Mouse (Mus musculus) megakaryocyte, adult 5-6 weeks (primary cell): ENCODE data around the gene Srxn1. TPM values are rescaled to one million over a fixed set of nuclear protein-coding genes. Genes with fewer than 3 reads are reported as not detected.
A peak's percentile ranks its signal among the peaks of the same experiment; 100 is the strongest.
"Not testable (repeated sequence)": the region's sequence is repeated elsewhere in the genome, so short reads cannot be mapped to it uniquely, and the experiment has no call there.

Source experiments
- ATAC-seq: 2 replicates; pipeline ENCODE4 v1.8.0; 2016; ENCODE audit warnings: mild to moderate bottlenecking, inconsistent platforms; ENCODE audit not compliant: poor library complexity, severe bottlenecking
- total RNA-seq, 2 experiments: library from RNA; stranded (forward) in 1 of 2; stranded (reverse) in 1 of 2; fragments of 153-499, 151-499 nt in 1 of 2; fragments of 221-1000, 200-1000 nt in 1 of 2; gene quantifications; 2 replicates each; pipeline versions ENCODE4 v1.2.3 to v1.2.4; 2015 to 2017

The Srxn1 gene
- total RNA-seq (2015) (0.96 and 1.9 TPM in 2 replicates), total RNA-seq (2017) (2.0 and 2.5 TPM in 2 replicates)

DNA sequence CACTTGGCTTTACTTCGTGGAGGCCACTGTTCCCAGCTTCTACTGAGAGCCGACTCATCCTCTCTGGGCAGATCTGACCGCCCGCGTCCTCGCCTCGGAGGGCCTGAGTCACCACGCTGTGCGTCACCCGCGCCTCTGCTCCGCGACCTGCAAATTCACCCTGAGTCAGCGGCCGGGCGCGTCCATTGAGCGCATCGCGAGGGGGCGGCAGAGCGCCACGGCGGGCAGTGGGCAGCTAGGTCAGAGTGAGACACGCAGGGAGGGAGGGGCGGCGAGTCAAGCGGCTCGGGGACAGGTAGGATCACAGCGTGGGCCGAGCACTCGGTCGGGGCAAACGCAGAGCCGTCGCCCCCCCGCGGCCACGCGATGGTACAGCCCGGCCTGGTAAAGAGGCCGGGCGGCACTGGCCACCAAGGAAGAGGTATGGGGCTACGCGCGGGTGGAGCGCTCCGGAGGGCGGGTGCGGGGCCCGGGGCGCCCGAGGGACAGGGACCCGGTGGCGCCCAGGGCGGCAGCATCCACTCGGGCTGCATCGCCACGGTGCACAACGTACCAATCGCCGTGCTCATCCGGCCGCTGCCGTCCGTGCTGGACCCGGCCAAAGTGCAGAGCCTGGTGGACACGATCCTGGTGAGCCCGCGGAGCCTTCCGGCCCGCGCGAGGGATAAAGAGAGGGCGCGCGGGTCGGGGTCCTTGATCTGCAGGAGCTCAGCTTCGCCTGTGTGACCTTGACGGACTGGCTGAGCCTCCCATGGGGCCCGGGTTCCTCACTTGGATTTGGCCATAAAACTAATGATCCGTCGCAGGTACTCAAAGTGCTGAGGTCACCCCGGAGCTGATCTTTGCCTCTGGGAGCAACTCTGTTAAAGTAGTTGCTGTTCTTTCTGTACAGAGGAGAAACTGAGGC, at the start of gene Srxn1:
TSS of gene Srxn1 (plus strand) at position 199 of the 907 bp plus-strand sequence.
- ATAC-seq: peak; percentile 94

DNA sequence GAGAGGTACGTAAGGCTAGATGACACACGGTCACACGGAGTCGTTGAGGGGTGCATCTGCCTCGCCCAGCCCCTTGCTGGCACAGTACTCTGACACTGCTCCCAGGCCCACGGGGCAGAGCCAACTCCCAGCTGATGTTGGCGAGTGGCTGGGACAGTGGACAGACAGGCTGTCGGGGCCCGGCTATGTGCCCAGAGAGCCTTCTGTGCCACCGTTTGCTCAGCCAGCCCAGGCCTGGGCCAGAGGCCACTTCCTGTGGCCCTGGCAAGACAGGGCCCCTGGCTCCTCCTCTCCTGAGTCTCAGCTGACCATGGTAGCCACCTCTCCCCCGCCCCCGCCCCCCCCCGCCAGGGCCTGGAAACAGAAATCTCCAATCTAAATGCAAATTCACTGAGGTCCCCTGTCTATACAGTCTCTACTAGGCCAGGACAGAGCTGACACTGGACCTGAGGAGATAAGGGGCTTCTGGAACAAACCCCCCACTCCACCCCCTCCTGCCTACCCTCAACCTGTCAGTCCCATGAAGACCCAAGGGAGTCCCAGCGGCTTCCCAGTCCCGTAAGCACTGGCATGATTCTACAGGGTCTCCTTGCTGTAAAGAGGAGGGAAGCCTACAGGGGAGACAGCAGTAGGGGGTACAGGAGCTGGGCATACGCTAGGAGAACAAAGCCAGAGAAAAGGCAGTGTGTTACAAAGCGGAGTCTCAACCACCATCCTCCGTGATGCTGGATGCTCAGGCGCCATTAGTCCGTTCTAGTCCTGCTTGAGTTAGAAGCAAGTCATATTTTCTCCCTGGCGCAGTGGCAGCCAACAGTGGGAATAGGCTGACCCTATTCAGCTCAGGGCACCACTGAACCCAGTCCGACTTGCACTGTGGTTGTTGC, 48.7 kb upstream of the Srxn1 start:
- no peak for ATAC-seq

DNA sequence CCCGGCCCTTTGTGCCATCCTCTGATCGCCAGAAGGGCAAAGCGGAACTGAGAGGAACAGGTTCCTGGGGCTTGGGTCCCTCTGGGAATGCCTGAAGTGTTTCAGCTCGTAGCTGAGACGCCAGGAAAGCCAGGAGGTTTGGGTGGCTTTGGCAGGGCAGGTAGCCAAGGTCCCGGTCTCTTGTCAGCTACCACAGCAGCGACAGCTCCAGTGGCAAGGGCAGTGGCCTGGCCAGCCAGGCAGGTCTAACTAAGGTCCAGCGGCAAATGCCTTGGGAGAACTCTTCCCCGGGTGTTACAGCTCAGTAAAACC, 48.1 kb upstream of the Srxn1 start:
- no peak for ATAC-seq

DNA sequence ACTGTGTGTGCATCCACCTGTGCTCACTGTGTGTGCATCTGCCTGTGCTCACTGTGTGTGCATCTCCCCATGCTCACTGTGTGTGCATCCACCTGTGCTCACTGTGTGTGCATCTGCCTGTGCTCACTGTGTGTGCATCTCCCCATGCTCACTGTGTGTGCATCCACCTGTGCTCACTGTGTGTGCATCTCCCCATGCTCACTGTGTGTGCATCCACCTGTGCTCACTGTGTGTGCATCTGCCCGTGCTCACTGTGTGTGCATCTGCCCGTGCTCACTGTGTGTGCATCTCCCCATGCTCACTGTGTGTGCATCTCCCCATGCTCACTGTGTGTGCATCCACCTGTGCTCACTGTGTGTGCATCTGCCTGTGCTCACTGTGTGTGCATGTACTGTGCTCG, 42.5 kb upstream of the Srxn1 start:
- not testable (repeated sequence) for ATAC-seq

DNA sequence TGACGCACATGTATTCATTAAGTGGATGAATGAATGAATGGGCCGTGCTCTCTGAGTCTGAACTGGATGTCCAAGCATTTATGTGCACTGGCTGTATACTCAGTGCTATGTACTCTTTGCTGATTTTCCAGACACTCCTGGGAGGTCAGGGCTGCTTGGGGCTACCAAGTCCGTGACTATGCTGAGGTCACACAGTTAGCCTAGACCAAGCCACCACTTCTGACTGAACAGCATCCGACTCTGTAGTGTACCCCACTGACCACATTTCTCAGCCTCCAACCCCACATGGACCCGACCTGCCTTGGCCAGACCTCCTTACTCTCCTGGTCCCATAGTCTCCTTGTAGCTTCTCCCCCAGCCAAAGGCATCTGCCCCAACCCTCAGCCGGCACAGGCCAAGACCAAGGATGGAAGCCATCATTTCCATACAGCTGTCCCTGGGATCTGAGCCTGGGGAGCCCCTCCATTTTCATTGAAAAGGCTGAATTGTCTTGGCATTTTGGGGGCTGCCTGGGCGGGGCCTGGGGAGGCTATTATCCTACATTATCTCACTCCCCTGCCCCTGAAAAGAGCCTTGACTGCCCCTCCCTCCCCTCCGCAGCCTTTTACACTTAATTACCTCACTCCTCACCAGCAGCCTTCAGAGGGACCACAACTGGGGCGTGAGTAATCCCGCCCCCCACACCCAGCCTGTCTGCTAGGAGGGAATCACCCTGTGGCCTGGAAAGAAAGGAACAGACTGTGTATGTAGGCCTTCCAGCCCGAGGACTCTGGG, 36.5 kb upstream of the Srxn1 start:
- ATAC-seq: no peak

DNA sequence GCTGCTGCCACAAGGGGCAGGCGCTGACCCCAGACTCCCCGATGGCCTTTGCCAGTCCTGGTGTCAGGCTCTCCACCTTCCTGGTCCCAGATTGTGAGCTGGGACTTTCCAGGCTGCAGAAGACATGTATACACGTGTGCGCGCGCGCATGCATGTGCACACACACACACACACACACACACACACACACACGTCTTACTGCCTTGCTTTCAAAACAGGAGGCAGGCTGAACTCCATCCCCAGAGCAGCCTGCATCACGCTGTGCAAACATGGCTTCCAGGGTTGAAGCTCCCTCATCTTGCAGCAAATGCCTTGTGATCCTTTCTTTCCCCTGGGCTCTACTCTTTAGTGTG, 35.9 kb upstream of the Srxn1 start:
- ATAC-seq: no peak

DNA sequence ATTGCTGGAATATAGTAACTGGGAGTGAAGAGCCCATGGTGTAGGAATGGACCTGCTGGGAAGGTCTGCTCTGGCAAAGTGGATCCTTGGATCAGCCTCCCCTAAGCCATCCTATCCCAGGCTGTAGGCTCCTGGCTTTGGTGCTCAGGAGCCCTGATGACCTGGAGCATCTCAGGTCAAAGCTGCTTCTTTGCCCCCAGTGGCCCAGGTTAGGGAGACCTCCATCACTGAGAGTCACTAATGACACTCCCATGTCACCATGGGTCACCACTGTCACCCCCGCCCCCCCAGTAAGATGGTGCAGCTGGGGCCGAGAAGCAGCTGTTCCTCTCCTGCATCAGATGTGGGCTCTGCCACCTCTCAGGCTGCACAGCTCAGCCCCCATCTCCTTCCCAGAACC, 35.4 kb upstream of the Srxn1 start:
- no peak for ATAC-seq

DNA sequence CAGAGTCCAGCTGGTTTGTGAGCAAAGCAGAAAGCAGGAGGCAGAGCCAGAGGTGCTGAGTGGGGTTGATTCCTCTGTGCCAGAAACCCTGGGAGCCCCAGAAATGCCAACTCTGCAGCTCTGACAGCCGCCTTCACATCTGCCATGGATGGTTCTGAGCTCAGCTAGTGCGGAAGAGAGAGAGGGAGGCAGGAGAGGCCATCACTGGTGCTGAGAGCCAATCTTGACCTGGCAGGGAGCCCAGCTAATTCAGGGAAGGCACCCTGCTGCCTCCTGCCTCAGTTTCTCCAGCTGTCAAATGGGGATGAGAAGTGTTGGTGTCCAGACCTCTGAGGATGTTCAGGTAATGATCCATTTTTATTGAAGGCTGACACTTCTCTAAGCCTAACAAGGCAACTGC, 30.8 kb upstream of the Srxn1 start:
- ATAC-seq: no peak

DNA sequence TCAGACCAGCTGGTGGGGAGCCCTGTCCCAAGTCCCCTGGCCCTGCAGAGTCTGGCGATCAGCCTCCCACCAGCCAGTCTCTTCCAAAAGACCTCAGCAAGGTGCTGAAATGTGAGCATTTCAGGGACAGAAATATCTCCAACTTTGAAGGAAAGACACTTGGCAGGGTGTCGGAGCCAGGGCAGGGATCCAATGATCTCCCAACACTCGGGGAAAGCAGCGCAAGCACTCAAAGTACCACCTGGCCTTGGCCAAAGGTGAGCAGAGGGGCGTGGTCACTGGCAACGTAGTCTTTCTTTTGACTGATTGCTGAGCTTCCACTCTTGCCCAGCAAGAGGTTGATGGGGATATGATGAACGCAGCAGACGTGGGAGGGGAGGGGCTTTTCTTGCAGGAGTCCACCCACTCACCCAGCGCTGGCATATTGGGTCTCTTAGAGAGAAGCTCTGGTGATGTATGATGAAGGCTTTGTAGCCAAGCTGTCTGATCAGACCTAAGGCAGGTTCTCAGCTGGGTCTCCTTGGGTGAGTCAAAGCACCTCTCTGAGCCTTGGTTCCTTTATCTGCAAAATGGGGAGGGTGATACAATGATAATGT, 29.9 kb upstream of the Srxn1 start:
- ATAC-seq: no peak

DNA sequence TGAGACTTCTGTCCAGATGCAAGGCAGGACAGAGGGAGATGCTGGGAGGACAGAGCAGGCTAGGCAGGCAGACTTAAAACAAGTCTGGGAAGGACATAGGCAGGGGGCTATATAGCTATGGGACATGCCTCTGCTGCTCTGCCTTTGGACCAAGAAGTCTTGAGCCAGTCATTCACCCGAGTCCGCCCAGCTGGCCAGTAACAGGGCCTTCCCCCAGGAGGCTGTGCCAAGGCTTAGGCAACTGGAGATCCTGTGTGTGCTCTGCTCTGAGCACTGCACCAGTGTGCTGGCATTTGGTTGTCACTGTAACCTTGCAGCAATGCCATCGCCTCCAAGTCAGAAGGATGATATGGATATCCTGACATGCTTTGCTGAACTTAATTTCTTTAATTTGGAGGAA, 28.0 kb upstream of the Srxn1 start:
- ATAC-seq: no peak

DNA sequence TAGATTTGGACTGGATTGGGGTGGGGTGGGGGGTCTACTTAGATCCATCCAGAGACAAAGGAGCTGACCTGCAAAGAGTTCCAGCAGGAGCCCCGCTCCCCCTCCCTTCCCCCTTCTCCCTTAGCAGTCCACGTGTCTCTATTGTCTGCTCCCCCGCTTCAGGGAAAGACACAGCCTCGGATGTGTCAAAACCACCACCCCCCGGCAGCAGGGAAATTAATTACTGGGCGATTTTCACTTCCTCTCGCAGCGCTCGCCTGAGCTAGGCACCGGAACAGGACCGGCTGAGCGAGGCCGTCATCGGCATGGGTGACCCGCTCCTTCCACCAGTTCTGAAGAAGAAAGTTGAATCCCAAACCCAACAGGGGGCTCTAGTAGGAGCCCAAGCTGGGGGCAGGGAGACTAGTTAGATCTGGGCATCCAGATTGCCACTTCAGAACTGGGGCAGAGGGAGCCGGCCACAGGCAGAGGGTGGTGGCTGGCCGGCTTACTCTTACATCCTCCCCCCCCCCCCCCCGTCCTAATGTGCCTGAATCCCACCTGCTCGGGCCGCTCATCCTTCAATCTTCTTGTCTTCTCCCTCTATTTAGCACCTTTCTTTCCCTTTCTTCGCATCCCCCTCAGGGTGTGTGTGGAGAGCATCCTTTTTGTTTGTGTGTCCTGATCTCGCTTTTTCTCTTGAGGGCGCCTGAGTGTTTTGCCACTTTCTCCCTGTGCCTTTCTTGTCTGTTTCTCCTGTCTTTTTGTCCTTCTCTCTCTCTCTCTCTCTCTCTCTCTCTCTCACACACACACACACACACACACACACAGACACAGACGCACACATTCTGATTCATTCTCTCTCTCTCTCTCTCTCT, 24.4 kb upstream of the Srxn1 start, which contains the start of gene Scrt2:
TSS of gene Scrt2 (plus strand) at position 845 of the 857 bp plus-strand sequence.
- ATAC-seq: peak; percentile 74

DNA sequence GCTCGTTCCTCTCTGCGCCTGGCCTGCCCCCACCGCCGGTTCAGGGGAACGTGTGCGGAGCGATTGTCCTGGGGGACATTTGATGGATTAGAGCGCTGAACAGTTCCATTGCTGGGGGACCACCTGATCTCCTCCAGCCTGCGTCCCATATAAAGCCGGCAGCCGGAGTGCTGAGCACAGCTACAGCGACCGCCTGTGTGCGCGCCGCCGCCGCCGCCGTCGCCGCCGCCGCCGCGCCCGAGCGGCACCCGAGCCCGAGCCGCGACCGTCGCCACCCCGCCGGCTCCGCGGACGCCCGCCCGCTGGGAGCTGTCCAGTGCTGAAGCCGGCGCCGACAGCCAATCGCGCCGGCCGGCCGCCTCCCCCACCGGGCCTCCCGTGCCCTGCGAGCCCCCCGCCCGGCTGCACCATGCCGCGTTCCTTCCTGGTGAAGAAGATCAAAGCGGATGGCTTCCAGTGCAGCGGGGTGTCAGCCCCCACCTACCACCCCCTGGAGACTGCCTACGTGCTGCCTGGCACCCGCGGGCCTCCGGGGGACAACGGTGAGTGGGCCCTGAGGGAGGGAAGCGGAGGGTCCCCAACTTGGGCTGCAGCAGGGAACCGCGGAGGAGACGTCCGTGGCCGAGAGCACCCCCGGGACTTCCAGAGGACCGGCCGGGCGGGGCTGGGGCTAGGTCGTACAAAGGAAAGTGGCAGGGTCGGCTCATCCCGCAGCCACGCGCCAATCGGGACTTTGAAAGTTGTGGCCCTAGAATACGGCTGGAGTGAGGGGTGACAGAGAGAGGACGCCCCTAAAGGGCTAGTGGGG, 23.5 kb upstream of the Srxn1 start:
- ATAC-seq: peak; percentile 77

DNA sequence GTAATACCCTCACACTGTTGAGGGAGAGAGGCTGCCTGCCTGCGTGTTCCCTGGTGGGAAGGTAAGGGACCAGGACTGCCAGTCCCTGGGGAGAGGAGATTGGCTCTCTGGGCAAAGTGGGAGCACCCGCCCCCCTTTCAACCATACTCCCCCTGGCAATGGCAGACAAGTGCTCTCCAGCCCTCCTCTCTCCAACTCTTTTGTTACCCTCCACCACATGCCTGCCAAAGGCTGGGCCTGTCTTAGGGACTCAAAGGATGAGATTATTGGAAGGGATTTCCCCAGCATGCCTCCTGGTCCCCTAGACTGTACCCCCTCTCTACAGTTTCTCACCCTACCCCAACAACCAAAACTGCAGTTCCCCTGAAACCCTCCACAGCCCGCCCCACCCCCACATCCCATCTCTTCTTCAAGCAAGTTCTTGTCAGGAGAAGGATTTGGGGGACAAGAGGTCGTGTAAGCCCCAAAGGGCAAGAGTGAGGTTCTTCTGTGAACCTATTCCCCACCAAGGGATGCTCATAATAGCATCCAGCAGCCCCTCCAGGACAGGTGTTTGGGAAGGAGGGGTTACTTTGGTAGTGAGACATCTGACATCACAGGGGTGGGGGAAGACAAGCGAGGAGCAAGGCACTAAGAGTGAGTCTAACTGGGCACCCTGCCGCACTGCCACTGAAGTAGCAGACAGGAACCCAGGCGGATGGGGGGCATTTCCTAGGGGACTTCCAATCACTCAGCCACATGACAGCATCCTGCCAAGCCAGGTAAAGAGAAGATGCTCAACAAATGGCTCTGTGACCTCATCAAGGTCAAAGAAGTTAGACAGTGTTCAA, 22.6 kb upstream of the Srxn1 start:
- ATAC-seq: no peak

DNA sequence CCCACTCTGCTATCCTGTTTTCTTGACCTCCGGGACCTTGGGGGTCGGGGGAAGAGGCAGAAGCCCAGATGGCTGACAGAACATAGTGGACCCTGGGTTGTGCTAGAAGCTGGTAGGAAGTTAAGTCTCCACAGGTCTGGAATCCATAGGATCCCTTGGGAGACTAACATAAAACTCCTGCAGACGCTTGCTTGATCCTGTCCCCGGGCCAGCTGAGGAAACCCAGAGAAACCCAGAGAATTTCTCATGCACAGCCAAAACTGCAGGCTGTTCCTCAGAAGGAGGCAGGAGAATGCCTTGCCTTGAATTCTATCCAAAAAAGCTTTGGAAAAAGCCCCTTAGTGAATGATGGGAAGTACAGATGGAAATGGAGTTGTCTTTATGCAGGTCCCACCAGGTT, 21.9 kb upstream of the Srxn1 start:
- ATAC-seq: no peak

DNA sequence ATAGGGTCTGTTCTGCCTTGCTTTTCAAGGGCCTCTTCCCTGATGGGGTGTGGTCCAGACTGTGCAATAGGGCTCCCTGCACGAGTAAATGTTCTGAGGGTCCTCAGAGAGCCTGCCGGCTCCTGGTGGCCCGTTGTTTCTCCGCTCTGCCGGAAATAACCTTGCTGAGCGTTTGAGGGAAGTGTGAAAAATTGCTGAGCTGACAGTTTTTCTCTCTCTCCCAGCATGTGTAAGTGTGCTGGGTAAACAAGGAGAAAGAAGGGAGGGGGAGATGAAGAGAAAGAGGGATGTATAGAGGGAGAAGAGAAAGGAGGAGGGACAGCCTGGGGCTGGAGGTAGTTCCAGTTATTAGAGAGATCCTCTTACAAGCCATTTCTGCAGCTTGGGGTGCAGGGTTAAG, 21.0 kb upstream of the Srxn1 start:
- ATAC-seq: no peak

DNA sequence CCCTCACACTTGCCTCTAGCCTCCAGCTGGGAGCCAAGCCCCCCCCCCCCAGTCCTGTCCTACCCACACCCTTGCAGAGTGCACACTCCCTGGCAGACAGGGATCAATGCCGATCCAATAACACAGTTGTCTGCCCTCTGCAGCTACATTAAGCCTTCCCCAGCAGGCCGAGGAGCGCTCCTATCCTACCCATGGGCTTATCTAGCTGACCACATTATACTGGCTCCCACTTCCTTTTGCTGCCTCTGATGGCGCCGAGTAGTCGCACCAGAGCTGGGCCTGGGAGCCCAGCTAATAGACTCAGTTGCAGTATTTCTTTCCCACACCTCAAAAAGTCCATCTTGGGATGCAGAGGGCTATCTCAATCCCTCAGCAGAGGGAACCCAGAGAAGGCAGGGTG, 19.9 kb upstream of the Srxn1 start:
- ATAC-seq: no peak

DNA sequence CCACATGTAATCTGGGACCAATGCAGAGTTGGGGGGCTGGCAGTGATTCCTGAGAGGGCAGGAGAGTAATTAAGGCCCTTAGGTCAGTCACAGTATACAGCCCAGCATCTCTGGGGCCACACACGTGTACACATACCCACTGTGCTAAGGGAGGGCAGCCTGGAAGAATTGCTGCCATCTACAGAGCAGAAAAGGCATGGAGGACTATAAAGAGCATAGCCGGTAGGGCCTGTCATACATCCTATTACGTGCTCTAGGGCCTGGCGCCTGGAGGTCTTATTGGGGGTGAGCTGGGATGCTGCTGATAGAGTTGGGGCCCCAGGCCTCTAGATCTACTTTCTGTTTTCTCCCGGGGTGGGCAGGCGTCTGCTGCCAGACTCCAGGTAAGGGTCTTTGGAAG, 18.9 kb upstream of the Srxn1 start:
- no peak for ATAC-seq

DNA sequence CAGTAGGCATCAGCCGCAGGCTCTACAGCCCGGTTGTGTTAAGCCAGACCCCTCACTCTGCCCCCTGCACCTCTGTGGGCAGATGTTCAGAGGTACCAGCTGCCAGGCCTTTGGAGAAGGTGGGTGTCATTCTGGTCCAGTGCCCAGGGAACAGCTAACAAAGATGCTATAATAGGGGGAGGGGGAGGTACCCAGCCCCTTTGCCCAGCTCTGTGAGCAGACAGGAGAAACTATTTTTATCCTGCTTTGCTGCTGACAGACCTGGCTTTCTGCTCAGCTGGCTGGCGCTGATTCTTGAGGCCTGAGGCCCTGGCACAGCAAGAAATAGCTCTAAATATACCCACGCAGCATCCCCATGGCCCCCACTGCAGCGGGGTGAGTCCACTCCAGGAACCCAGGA, 18.2 kb upstream of the Srxn1 start:
- no peak for ATAC-seq
